Mouse (Mus musculus) urinary bladder, postnatal 14 days (tissue): ENCODE data around the gene Ttyh1.

Source experiments
- DNase-seq: peaks from one replicate; pipeline ENCODE4 v3.0.0; 2021; ENCODE audit warnings: low spot score

Ttyh1 gene

GRCm38 (mm10) chr7:4122783-4123182 is 3.6 kb downstream of the Ttyh1 start:
- DNase-seq = no peak

GRCm38 (mm10) chr7:4123732-4124131 is 4.5 kb downstream of the Ttyh1 start:
- no peak for DNase-seq

GRCm38 (mm10) chr7:4124315-4124759 is 5.1 kb downstream of the Ttyh1 start:
- DNase-seq = no peak

GRCm38 (mm10) chr7:4124856-4125255 is 5.6 kb downstream of the Ttyh1 start:
- no peak for DNase-seq

- DNase-seq = no peak
Observed at GRCm38 (mm10) chr7:4125306-4125705, 6.1 kb downstream of the Ttyh1 start.

GRCm38 (mm10) chr7:4126992-4127785 is 8.0 kb downstream of the Ttyh1 start:
- DNase-seq = no peak

GRCm38 (mm10) chr7:4127894-4128293 is 8.7 kb downstream of the Ttyh1 start:
- DNase-seq = no peak

GRCm38 (mm10) chr7:4128860-4129259 is 9.7 kb downstream of the Ttyh1 start:
- DNase-seq = no peak

GRCm38 (mm10) chr7:4130686-4131452 is 11.7 kb downstream of the Ttyh1 start:
- peak; percentile 86 for DNase-seq

- no peak for DNase-seq
Observed at GRCm38 (mm10) chr7:4131964-4132363, 12.8 kb downstream of the Ttyh1 start.

GRCm38 (mm10) chr7:4132581-4132980 is 13.4 kb downstream of the Ttyh1 start:
- no peak for DNase-seq

- DNase-seq = no peak
Observed at GRCm38 (mm10) chr7:4132998-4133397, 13.8 kb downstream of the Ttyh1 start.

GRCm38 (mm10) chr7:4134911-4135310 is 15.7 kb downstream of the Ttyh1 start:
- no peak for DNase-seq

GRCm38 (mm10) chr7:4136404-4136770 is 17.2 kb downstream of the Ttyh1 start:
- DNase-seq = no peak

GRCm38 (mm10) chr7:4136771-4137531 is 17.7 kb downstream of the Ttyh1 start, which contains the start of gene Leng8:
Gene Leng8 (plus strand): TSS chr7:4137039.
- DNase-seq = peak; percentile 99

GRCm38 (mm10) chr7:4137746-4138145 is 18.5 kb downstream of the Ttyh1 start:
- no peak for DNase-seq

- no peak for DNase-seq
Observed at GRCm38 (mm10) chr7:4138181-4138580, 19.0 kb downstream of the Ttyh1 start.

GRCm38 (mm10) chr7:4138671-4139070 is 19.5 kb downstream of the Ttyh1 start:
- no peak for DNase-seq

- DNase-seq = no peak
Observed at GRCm38 (mm10) chr7:4139391-4139790, 20.2 kb downstream of the Ttyh1 start.

GRCm38 (mm10) chr7:4141648-4142325 is 22.6 kb downstream of the Ttyh1 start:
- no peak for DNase-seq

- no peak for DNase-seq
Observed at GRCm38 (mm10) chr7:4142796-4143445, 23.7 kb downstream of the Ttyh1 start.
